Mouse (Mus musculus): ENCODE data around the gene Uaca.

Gene Uaca

GRCm38 (mm10) chr9:60886431-60887371 lies 92.4 kb downstream of the Uaca start:
- no peak for DNase-seq (ENCODE audit: low read depth)

DNA sequence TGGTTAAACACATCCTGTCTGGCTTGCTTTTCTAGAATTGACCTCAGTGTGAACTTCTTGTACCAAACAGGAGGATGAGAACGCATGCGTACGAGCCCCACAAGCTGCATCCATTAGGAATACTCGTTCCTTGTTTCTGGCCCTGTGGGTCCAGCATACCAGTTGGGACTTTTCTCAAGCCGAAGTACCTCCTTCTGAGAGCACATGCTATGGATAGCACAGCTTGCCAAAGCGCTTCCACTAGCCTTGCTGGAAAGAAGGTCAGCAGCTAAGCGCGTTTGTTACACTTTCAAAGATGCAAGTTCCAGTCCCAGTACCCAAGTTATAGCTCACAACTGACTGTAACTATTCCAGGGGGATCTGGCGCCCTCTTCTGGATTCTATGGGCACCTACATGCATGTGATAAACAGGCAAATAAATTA lies 93.1 kb downstream of the Uaca start:
- DNase-seq (ENCODE audit: low read depth): peak; percentile 8

GRCm38 (mm10) chr9:60893511-60893910 lies 99.2 kb downstream of the Uaca start:
- no peak for DNase-seq (ENCODE audit: low read depth)

- peak; percentile 12 for DNase-seq (ENCODE audit: low read depth)
Measured at GRCm38 (mm10) chr9:60895486-60896110, 101.3 kb downstream of the Uaca start.

- DNase-seq (ENCODE audit: low read depth): no peak
Measured at GRCm38 (mm10) chr9:60898291-60899020, 104.1 kb downstream of the Uaca start.

DNA sequence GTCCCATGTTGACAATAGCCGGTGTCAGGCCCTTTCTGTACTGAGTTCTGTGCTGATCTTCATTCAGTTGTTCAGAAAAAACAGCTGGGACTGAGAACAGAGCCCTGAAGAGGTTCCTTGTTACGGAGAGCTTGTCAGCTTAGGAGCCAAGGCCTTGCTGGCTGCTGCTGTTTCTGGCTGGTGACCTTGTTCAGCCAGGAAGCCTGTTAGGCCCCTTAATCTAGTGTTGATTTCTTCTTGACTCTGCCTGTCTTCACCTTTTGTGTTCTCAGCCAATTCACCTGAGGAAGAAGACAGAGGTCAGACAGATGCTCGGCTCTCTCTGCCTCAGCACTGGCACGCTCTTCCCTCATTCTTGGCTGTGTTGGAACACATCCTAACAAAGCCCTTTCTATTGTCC lies 104.9 kb downstream of the Uaca start:
- no peak for DNase-seq (ENCODE audit: low read depth)

DNA sequence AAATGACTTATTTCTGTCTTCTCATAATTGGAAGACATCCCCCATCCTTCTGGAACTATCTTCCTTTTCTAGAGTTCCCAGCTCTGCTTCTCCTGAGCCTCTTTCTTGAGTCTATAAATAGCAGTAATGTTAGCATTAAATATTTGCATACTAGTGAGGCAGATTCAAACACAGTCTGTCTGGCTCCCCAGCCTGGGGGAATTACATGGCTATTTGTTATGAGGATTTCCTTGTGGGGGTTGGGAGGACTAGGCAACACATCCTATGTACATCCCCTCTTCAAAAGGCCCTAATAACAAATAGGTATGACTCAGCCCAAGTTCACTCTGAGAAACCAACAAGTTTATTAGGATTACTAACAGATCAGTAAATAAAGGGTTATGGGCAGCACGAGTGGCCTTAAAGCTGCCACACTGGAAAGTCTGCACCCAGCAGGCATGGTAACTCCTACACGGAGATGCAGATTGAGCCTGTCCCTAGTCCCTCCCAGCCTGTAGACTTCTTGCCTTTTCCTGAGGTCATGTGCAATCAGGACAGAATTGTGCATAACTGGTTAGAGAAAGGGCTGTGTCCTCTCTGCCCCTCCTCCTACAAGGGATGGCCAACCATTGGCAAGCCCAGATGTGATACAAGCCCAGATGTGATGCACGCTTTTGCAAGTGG lies 105.6 kb downstream of the Uaca start:
- no peak for DNase-seq (ENCODE audit: low read depth)

DNA sequence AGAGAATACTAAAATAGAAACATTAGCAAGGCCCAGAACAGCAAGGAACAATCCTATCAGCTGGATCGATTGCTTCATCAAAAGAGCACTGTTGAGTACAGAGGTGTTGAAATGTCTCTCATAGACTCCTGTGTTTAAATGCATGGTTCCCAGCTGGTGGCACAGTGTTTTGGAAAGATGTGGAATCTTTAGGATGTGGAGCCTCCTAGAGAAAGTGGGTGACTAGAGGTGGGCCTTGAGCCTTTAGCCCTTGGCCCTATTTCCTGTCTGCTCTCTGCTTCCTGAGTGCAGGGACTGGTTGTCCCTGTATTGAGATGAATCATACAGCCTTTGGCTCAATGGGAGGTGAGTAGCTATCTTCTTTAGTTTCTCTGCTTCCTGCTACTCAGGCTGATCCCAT lies 117.9 kb downstream of the Uaca start:
- no peak for DNase-seq (ENCODE audit: low read depth)

GRCm38 (mm10) chr9:60913626-60914025 lies 119.3 kb downstream of the Uaca start:
- DNase-seq (ENCODE audit: low read depth): no peak

- DNase-seq (ENCODE audit: low read depth): no peak
Measured at GRCm38 (mm10) chr9:60919936-60920672, 125.8 kb downstream of the Uaca start.

- no peak for DNase-seq (ENCODE audit: low read depth)
Measured at GRCm38 (mm10) chr9:60920673-60921062, 126.3 kb downstream of the Uaca start.

DNA sequence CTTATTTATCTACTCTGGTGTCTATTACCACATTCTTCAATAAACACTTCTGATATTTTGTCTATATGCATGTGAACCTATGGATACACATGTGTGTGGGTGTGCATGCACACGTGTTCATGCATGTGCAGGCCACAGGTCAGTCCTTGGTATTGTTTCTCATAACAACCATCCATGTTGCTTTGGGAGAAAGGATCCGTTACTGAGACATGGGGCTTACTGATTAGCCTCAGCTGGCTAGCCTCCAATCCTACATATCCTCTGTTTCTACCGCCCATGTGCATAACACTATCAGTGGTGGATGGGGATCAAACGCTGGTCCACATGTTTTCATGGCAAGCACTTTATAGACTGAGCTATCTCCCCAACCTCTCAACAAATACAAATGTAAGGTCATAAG lies 126.9 kb downstream of the Uaca start:
- no peak for DNase-seq (ENCODE audit: low read depth)

GRCm38 (mm10) chr9:60921831-60922230 lies 127.5 kb downstream of the Uaca start:
- DNase-seq (ENCODE audit: low read depth): no peak

DNA sequence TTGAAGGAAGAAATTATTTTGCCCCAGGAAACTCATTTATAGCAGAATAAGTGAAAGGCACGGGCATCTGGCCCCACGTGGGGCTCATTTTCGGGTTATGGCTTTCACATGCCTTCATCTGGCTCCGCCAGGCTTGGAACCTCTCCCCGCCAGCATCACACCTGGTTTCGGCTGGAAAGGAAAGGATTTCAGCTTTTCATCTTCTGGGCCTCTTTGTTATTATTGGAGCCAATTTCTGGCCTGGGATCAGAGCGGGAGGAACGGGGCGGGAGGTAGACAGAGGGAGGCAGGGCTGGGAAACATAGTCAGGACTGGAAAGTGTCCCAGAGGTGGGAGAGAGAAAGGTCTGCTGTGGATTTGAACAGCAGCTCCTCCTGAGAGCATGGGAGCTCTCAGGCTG lies 132.0 kb downstream of the Uaca start:
- DNase-seq (ENCODE audit: low read depth): no peak

- no peak for DNase-seq (ENCODE audit: low read depth)
Measured at GRCm38 (mm10) chr9:60929290-60929983, 135.1 kb downstream of the Uaca start.

All from induced T-regulatory cell, adult 2 months (primary cell).